29 mouse cellular contexts compared by ENCODE assay signal in the genomic region with DNA sequence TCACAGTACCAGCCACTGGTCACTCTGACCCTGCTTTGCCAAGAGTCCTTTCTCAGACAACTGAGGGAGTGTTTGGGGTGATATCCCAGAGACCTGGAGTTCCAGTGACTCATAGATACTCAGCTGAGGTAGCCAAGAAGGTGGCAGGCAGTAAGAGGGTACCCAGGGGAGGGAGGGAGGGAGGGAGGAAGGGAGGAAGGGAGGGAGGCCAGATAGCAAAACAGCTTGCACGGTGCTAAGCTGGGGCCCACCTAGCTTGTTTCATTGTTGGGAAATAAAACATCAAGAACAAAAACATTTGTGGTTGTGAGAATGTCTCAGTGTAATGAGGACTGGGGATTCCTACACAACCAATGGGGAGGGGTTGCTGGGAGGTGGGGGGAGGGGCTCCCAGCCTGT. TPM values are rescaled to one million over a fixed set of nuclear protein-coding genes. Genes with fewer than 3 reads are reported as not detected.
A peak's percentile ranks its signal among the peaks of the same experiment; 100 is the strongest.
DNase-seq lines count a peak whose midpoint lies in the region; ATAC-seq and TF ChIP-seq lines count a peak whose summit lies in the region.
"Had no signal": no experiment of that assay in that cellular context is flagged by ENCODE, and none has a peak within 500 bp of the region (broad histone marks: within the 10 kb centered on the region; RNA-seq: fewer than 3 reads in every experiment).

No protein-coding gene starts in this region.

- H3K4me3 ChIP-seq in forebrain, embryonic 10.5 days: no peak overlapping the region
- H3K4me3 ChIP-seq in forebrain, embryonic 11.5 days (ENCODE audit: low read depth, low read length): no peak overlapping the region
- peak overlapping the region; percentile 60; the same call in 1 of the 2 replicates for H3K4me3 ChIP-seq in G1E (ENCODE audit: low read depth, low read length)
- H3K4me3 ChIP-seq in liver, postnatal 0 days (ENCODE audit: low read depth, low read length): 0 out of 2 replicates have a peak overlapping the region, but pooled peaks have one; percentile 1
- H3K4me3 ChIP-seq: embryonic facial prominence, embryonic 12.5 days; midbrain, embryonic 12.5 days; myocyte had no signal

- no peak overlapping the region for H3K9ac ChIP-seq in forebrain, embryonic 11.5 days (ENCODE audit: low read length)
- peak overlapping the region; percentile 54 for H3K9ac ChIP-seq in liver, postnatal 0 days (replicated peaks)
- H3K9ac ChIP-seq: embryonic facial prominence, embryonic 12.5 days; midbrain, embryonic 12.5 days had no signal

- no peak for TF ChIP-seq CTCF in G1E (IDR thresholded peaks at IDR 0.05; ENCODE audit: low read depth, low read length)
- TF ChIP-seq CTCF in liver, postnatal 0 days (IDR thresholded peaks at IDR 0.05; ENCODE audit: low read depth): no peak

- H3K9me3 ChIP-seq in forebrain, embryonic 10.5 days: no peaks in the 10 kb centered on the region
- H3K9me3 ChIP-seq in forebrain, embryonic 11.5 days (ENCODE audit: control insufficient read depth, low read length): no peaks in the 10 kb centered on the region
- peaks cover 5% of the 10 kb centered on the region for H3K9me3 ChIP-seq in G1E (replicated peaks)
- H3K9me3 ChIP-seq in liver, postnatal 0 days (ENCODE audit: low read length): no peaks in the 10 kb centered on the region
- H3K9me3 ChIP-seq: embryonic facial prominence, embryonic 12.5 days; midbrain, embryonic 12.5 days had no signal

- H3K27ac ChIP-seq in forebrain, embryonic 10.5 days: peak overlapping the region; percentile 45
- no peak overlapping the region; the same call in 1 of the 2 replicates for H3K27ac ChIP-seq in forebrain, embryonic 11.5 days (ENCODE audit: low read depth, low read length)
- peak overlapping the region; percentile 91 for H3K27ac ChIP-seq in liver, postnatal 0 days (ENCODE audit: low read depth)
- H3K27ac ChIP-seq: embryonic facial prominence, embryonic 12.5 days; kidney, postnatal 0 days; macrophage; midbrain, embryonic 12.5 days had no signal

- no peak for DNase-seq in forebrain, embryonic 10.5 days (ENCODE audit: extremely low spot score, low spot score)
- DNase-seq in forebrain, embryonic 11.5 days (ENCODE audit: low spot score): no peak
- DNase-seq in G1E (ENCODE audit: low spot score) (no peak), liver (peak; percentile 57)
- DNase-seq in liver, postnatal 0 days: no peak
- DNase-seq in left cerebral cortex, adult 11 months (ENCODE audit: low spot score): no peak
- no peak for DNase-seq in right cerebral cortex, postnatal 25 days
- DNase-seq: adrenal gland, postnatal 25 days; cerebellum, adult 18-20 months; heart, postnatal 4 days; kidney, adult 11 months; thymus, postnatal 25 days had no signal

- H3K27me3 ChIP-seq in forebrain, embryonic 10.5 days (ENCODE audit: poor library complexity, severe bottlenecking): peaks cover 40% of the 10 kb centered on the region
- peaks cover 15% of the 10 kb centered on the region for H3K27me3 ChIP-seq in forebrain, embryonic 11.5 days (ENCODE audit: control insufficient read depth, insufficient read depth, low read length)
- peaks cover 9% of the 10 kb centered on the region for H3K27me3 ChIP-seq in G1E (ENCODE audit: insufficient read depth, low read length)
- no peaks in the 10 kb centered on the region for H3K27me3 ChIP-seq in liver, postnatal 0 days (ENCODE audit: insufficient read depth, low read length)

- 64% methylated on average over 1 of the region's 1 CpGs for WGBS in forebrain, embryonic 10.5 days
- WGBS in forebrain, embryonic 11.5 days: 53% methylated on average over 1 of the region's 1 CpGs
- 33% methylated on average over 1 of the region's 1 CpGs for WGBS in liver, postnatal 0 days (ENCODE audit: insufficient replicate concordance)

- peaks cover 5% of the 10 kb centered on the region; the same call in 1 of the 2 replicates for H3K36me3 ChIP-seq in forebrain, embryonic 10.5 days (replicated peaks)
- H3K36me3 ChIP-seq in forebrain, embryonic 11.5 days (ENCODE audit: control insufficient read depth, insufficient read depth, low read length): no peaks in the 10 kb centered on the region
- H3K36me3 ChIP-seq in G1E (replicated peaks): peaks cover 43% of the 10 kb centered on the region
- peaks cover 28% of the 10 kb centered on the region for H3K36me3 ChIP-seq in liver, postnatal 0 days (replicated peaks; ENCODE audit: insufficient read depth, low read length)
- H3K36me3 ChIP-seq: embryonic facial prominence, embryonic 12.5 days; midbrain, embryonic 12.5 days had no signal

- no peak for TF ChIP-seq EP300 in liver, postnatal 0 days (IDR thresholded peaks at IDR 0.05; ENCODE audit: low read depth)

- ATAC-seq in forebrain, embryonic 11.5 days (replicated peaks; ENCODE audit: low FRiP score): no peak
- no peak for ATAC-seq in G1E (ENCODE audit: extremely low read depth, insufficient number of reproducible peaks, low FRiP score, poor library complexity, severe bottlenecking)
- ATAC-seq in liver, postnatal 0 days: no peak
- ATAC-seq: CD4-positive, CD25-positive, alpha-beta regulatory T cell, adult 4 months; hindbrain, embryonic 16.5 days had no signal

- peaks cover 40% of the 10 kb centered on the region for H3K4me1 ChIP-seq in forebrain, embryonic 10.5 days
- peaks cover 5% of the 10 kb centered on the region; the same call in 1 of the 2 replicates for H3K4me1 ChIP-seq in forebrain, embryonic 11.5 days (replicated peaks; ENCODE audit: control insufficient read depth, insufficient read depth, low read length)
- peaks cover 54% of the 10 kb centered on the region for H3K4me1 ChIP-seq in G1E (ENCODE audit: insufficient read depth, low read depth, low read length)
- H3K4me1 ChIP-seq in liver, postnatal 0 days (ENCODE audit: insufficient read depth): peaks cover 62% of the 10 kb centered on the region

- H3K4me2 ChIP-seq in forebrain, embryonic 11.5 days (ENCODE audit: low read depth, low read length, severe bottlenecking): no peak overlapping the region
- peak overlapping the region; percentile 56 for H3K4me2 ChIP-seq in liver, postnatal 0 days (ENCODE audit: low read depth, low read length)
- H3K4me2 ChIP-seq: embryonic facial prominence, embryonic 12.5 days; midbrain, embryonic 12.5 days had no signal

RNA-seq across cellular contexts. Expression of a gene that starts 7.5 kb away (rescaled TPM):
- 0.90 and 2.0 TPM in 2 replicates for polyA plus RNA-seq in forebrain, embryonic 10.5 days (2016; fragmentation: Nextera tagmentation; extraction: Ambion mirVana)
- polyA plus RNA-seq in forebrain, embryonic 11.5 days (2014; fragmentation: Nextera tagmentation; extraction: Ambion mirVana): 2.7 and 4.2 TPM in 2 replicates
- total RNA-seq in G1E (2014; fragmentation: Nextera tagmentation) (7.3 and 19.9 TPM in 2 replicates), G1E (2017) (20.2 and 22.7 TPM in 2 replicates)
- polyA plus RNA-seq in G1E (2012): 101 and 115 TPM in 2 replicates
- 4.3 and 7.0 TPM in 2 replicates for polyA plus RNA-seq in liver, postnatal 0 days (2015; fragmentation: Nextera tagmentation; extraction: Ambion mirVana)

RNA-seq across cellular contexts. Expression of a gene that starts 8.0 kb away (rescaled TPM):
- 11.8 and 11.9 TPM in 2 replicates for polyA plus RNA-seq in forebrain, embryonic 10.5 days (2016; fragmentation: Nextera tagmentation; extraction: Ambion mirVana)
- polyA plus RNA-seq in forebrain, embryonic 11.5 days (2014; fragmentation: Nextera tagmentation; extraction: Ambion mirVana): 10.4 and 11.9 TPM in 2 replicates
- 3.6 and 4.3 TPM in 2 replicates for total RNA-seq in G1E (2014; fragmentation: Nextera tagmentation)
- 0.93 and 1.3 TPM in 2 replicates for total RNA-seq in G1E (2017)
- polyA plus RNA-seq in G1E (2012): 1.7 and 1.8 TPM in 2 replicates
- polyA plus RNA-seq in liver, postnatal 0 days (2015; fragmentation: Nextera tagmentation; extraction: Ambion mirVana): 361 and 363 TPM in 2 replicates

RNA-seq across cellular contexts. Expression of a gene that starts 14.6 kb away (rescaled TPM):
- 56.8 and 57.1 TPM in 2 replicates for polyA plus RNA-seq in forebrain, embryonic 10.5 days (2016; fragmentation: Nextera tagmentation; extraction: Ambion mirVana)
- 67.9 and 76.7 TPM in 2 replicates for polyA plus RNA-seq in forebrain, embryonic 11.5 days (2014; fragmentation: Nextera tagmentation; extraction: Ambion mirVana)
- total RNA-seq in G1E (2014; fragmentation: Nextera tagmentation) (not detected in 2 replicates), G1E (2017) (0.05 TPM in 1 of 2 replicates, not detected in the other)
- 0.04 TPM in 1 of 2 replicates, not detected in the other for polyA plus RNA-seq in G1E (2012)
- 6.0 and 6.1 TPM in 2 replicates for polyA plus RNA-seq in liver, postnatal 0 days (2015; fragmentation: Nextera tagmentation; extraction: Ambion mirVana)

RNA-seq across cellular contexts. Expression of a gene that starts 18.0 kb away (rescaled TPM):
- polyA plus RNA-seq in forebrain, embryonic 10.5 days (2016; fragmentation: Nextera tagmentation; extraction: Ambion mirVana): not detected in 2 replicates
- polyA plus RNA-seq in forebrain, embryonic 11.5 days (2014; fragmentation: Nextera tagmentation; extraction: Ambion mirVana): not detected in 2 replicates
- total RNA-seq in G1E (2014; fragmentation: Nextera tagmentation) (not detected in 2 replicates), G1E (2017) (0.49 TPM in 1 of 2 replicates, not detected in the other)
- polyA plus RNA-seq in G1E (2012): not detected in 2 replicates
- polyA plus RNA-seq in liver, postnatal 0 days (2015; fragmentation: Nextera tagmentation; extraction: Ambion mirVana): not detected in 2 replicates
- total RNA-seq: adrenal gland, postnatal 25 days; common myeloid progenitor, adult 5-6 weeks; ES-E14; gastrocnemius, adult 18-20 months; granulocyte monocyte progenitor cell, adult 5-6 weeks; heart, postnatal 4 days; layer of hippocampus, postnatal 25 days; left cerebral cortex, postnatal 14 days had no signal
- polyA plus RNA-seq: CD4-positive, CD25-positive, alpha-beta regulatory T cell, adult 4 months; embryonic facial prominence, embryonic 12.5 days; heart, embryonic 14.5 days; hindbrain, embryonic 16.5 days; kidney, postnatal 0 days; limb, embryonic 14.5 days; lung, embryonic 16.5 days; macrophage; midbrain, embryonic 12.5 days; myocyte; neural tube, embryonic 14.5 days had no signal

RNA-seq across cellular contexts. Expression of a gene that starts 54.7 kb away (rescaled TPM):
- 0.30 and 0.39 TPM in 2 replicates for polyA plus RNA-seq in forebrain, embryonic 10.5 days (2016; fragmentation: Nextera tagmentation; extraction: Ambion mirVana)
- polyA plus RNA-seq in forebrain, embryonic 11.5 days (2014; fragmentation: Nextera tagmentation; extraction: Ambion mirVana): 0.31 and 0.79 TPM in 2 replicates
- total RNA-seq in G1E (2014; fragmentation: Nextera tagmentation): not detected in 2 replicates
- 0.11 TPM in 1 of 2 replicates, not detected in the other for total RNA-seq in G1E (2017)
- polyA plus RNA-seq in G1E (2012): not detected in 2 replicates
- 73.4 and 80.3 TPM in 2 replicates for polyA plus RNA-seq in liver, postnatal 0 days (2015; fragmentation: Nextera tagmentation; extraction: Ambion mirVana)
- total RNA-seq: common myeloid progenitor, adult 5-6 weeks; granulocyte monocyte progenitor cell, adult 5-6 weeks; heart, postnatal 4 days; left cerebral cortex, postnatal 14 days had no signal
- polyA plus RNA-seq: CD4-positive, CD25-positive, alpha-beta regulatory T cell, adult 4 months; heart, embryonic 14.5 days; macrophage had no signal

Comparison
In these comparisons a context has a peak if more than half of its experiments do, and no peak if none do; other contexts are left out.
1. H3K4me3 ChIP-seq: peak in G1E (single experiment) and liver, postnatal 0 days (single experiment); none in forebrain, embryonic 10.5 days (single experiment) and forebrain, embryonic 11.5 days (single experiment).
2. RNA of a gene that starts 7.5 kb away (polyA plus RNA-seq): 101 to 115 TPM in G1E; 4.3 to 7.0 TPM in liver, postnatal 0 days, 2.7 to 4.2 TPM in forebrain, embryonic 11.5 days and 0.90 to 2.0 TPM in forebrain, embryonic 10.5 days; every median in the first group is over 10 times any median in the second.
3. RNA of a gene that starts 8.0 kb away (polyA plus RNA-seq): 361 to 363 TPM in liver, postnatal 0 days; 11.8 to 11.9 TPM in forebrain, embryonic 10.5 days, 10.4 to 11.9 TPM in forebrain, embryonic 11.5 days and 1.7 to 1.8 TPM in G1E; every median in the first group is over 10 times any median in the second.